Mouse (Mus musculus) right cerebral cortex, postnatal 4 days (tissue): ENCODE data around the gene Plin5.
"Not testable (repeated sequence)": the region's sequence is repeated elsewhere in the genome, so short reads cannot be mapped to it uniquely, and the experiment has no call there.

ENCODE experiments used
- DNase-seq: peaks from one replicate; pipeline ENCODE4 v3.0.0-alpha.2; 2022

Plin5 gene

GRCm38 (mm10) chr17:56106436-56106835 is 11.0 kb downstream of the Plin5 start:
- not testable (repeated sequence) for DNase-seq

- not testable (repeated sequence) for DNase-seq
Measured at GRCm38 (mm10) chr17:56104821-56105220, 12.6 kb downstream of the Plin5 start.

- no peak for DNase-seq
Measured at GRCm38 (mm10) chr17:56103465-56104285, 13.7 kb downstream of the Plin5 start.

GRCm38 (mm10) chr17:56102927-56103326 is 14.5 kb downstream of the Plin5 start:
- no peak for DNase-seq

- DNase-seq: no peak
Measured at GRCm38 (mm10) chr17:56102158-56102557, 15.2 kb downstream of the Plin5 start.

GRCm38 (mm10) chr17:56100811-56101210 is 16.6 kb downstream of the Plin5 start:
- DNase-seq: no peak

GRCm38 (mm10) chr17:56098711-56099572 is 18.5 kb downstream of the Plin5 start:
- DNase-seq: no peak

- DNase-seq: no peak
Measured at GRCm38 (mm10) chr17:56098180-56098579, 19.2 kb downstream of the Plin5 start.

GRCm38 (mm10) chr17:56096883-56097282 is 20.5 kb downstream of the Plin5 start:
- no peak for DNase-seq

GRCm38 (mm10) chr17:56092794-56093193 is 24.6 kb downstream of the Plin5 start:
- DNase-seq: no peak

GRCm38 (mm10) chr17:56092312-56092711 is 25.1 kb downstream of the Plin5 start:
- DNase-seq: no peak

GRCm38 (mm10) chr17:56080781-56081585 is 36.4 kb downstream of the Plin5 start:
- peak; percentile 55 for DNase-seq

GRCm38 (mm10) chr17:56079921-56080320 is 37.5 kb downstream of the Plin5 start:
- DNase-seq: no peak

GRCm38 (mm10) chr17:56078880-56079795 is 38.3 kb downstream of the Plin5 start, which contains the start of gene Hdgfl2:
Gene Hdgfl2 (plus strand): TSS chr17:56079634.
- DNase-seq: peak; percentile 99

GRCm38 (mm10) chr17:56078361-56078760 is 39.0 kb downstream of the Plin5 start:
- not testable (repeated sequence) for DNase-seq

- DNase-seq: no peak
Measured at GRCm38 (mm10) chr17:56077523-56077922, 39.9 kb downstream of the Plin5 start.

- peak; percentile 99 for DNase-seq
Measured at GRCm38 (mm10) chr17:56074827-56075208, 42.6 kb downstream of the Plin5 start, which contains the start of gene Ubxn6. Gene Ubxn6 (minus strand): TSS chr17:56075028.

- DNase-seq: peak; percentile 66
Measured at GRCm38 (mm10) chr17:56074097-56074826, 43.1 kb downstream of the Plin5 start.

GRCm38 (mm10) chr17:56072243-56072642 is 45.2 kb downstream of the Plin5 start:
- DNase-seq: no peak

GRCm38 (mm10) chr17:56071126-56071525 is 46.3 kb downstream of the Plin5 start:
- no peak for DNase-seq

GRCm38 (mm10) chr17:56069066-56069465 is 48.3 kb downstream of the Plin5 start:
- no peak for DNase-seq
